Mouse (Mus musculus) lung, postnatal 4 days (tissue): ENCODE measurements around the gene Ifitm1.
"Not testable (repeated sequence)": the region's sequence is repeated elsewhere in the genome, so short reads cannot be mapped to it uniquely, and the experiment has no call there.

Experiments used
- DNase-seq, 2 experiments: peaks; one replicate each; pipeline ENCODE4 v3.0.0; 2021

The Ifitm1 gene

GRCm38 (mm10) chr7:140951051-140951450 lies 16.0 kb upstream of the Ifitm1 start:
- peak; percentile 61 to 79 for DNase-seq

GRCm38 (mm10) chr7:140951765-140952164 lies 15.3 kb upstream of the Ifitm1 start:
- DNase-seq = no peak

GRCm38 (mm10) chr7:140952441-140952840 lies 14.6 kb upstream of the Ifitm1 start:
- DNase-seq = no peak

- no peak for DNase-seq
Measured at GRCm38 (mm10) chr7:140953133-140953532, 13.9 kb upstream of the Ifitm1 start.

GRCm38 (mm10) chr7:140953800-140954732 lies 13.0 kb upstream of the Ifitm1 start:
- DNase-seq = peak in 1 of 2 experiments; percentile 39

- peak in 1 of 2 experiments; percentile 21 for DNase-seq
Measured at GRCm38 (mm10) chr7:140954733-140955071, 12.3 kb upstream of the Ifitm1 start.

- DNase-seq = peak in 1 of 2 experiments; percentile 41
Measured at GRCm38 (mm10) chr7:140955342-140955741, 11.7 kb upstream of the Ifitm1 start.

GRCm38 (mm10) chr7:140955758-140956555 lies 11.1 kb upstream of the Ifitm1 start, which contains the start of the genes Gm45717 and Ifitm2:
Gene Gm45717, minus strand, starts transcription at chr7:140955937.
Gene Ifitm2, minus strand, starts transcription at chr7:140955987.
- DNase-seq = peak; percentile 84 to 86

- DNase-seq = no peak
Measured at GRCm38 (mm10) chr7:140956556-140956869, 10.5 kb upstream of the Ifitm1 start.

- DNase-seq = peak in 1 of 2 experiments; percentile 68
Measured at GRCm38 (mm10) chr7:140959181-140959901, 7.7 kb upstream of the Ifitm1 start.

- no peak for DNase-seq
Measured at GRCm38 (mm10) chr7:140960026-140960425, 7.0 kb upstream of the Ifitm1 start.

GRCm38 (mm10) chr7:140961416-140961815 lies 5.6 kb upstream of the Ifitm1 start:
- DNase-seq = no peak

GRCm38 (mm10) chr7:140962733-140963132 lies 4.3 kb upstream of the Ifitm1 start:
- no peak for DNase-seq

- no peak for DNase-seq
Measured at GRCm38 (mm10) chr7:140967862-140968591, 1.0 kb downstream of the Ifitm1 start.

GRCm38 (mm10) chr7:140968710-140969109 lies 1.7 kb downstream of the Ifitm1 start:
- DNase-seq = not testable (repeated sequence)

GRCm38 (mm10) chr7:140970931-140971330 lies 3.9 kb downstream of the Ifitm1 start:
- no peak for DNase-seq

- DNase-seq = peak; percentile 47 to 70
Measured at GRCm38 (mm10) chr7:140971479-140972171, 4.6 kb downstream of the Ifitm1 start.

- DNase-seq = no peak
Measured at GRCm38 (mm10) chr7:140973396-140974165, 6.6 kb downstream of the Ifitm1 start.

GRCm38 (mm10) chr7:140974940-140975339 lies 7.9 kb downstream of the Ifitm1 start:
- no peak for DNase-seq

GRCm38 (mm10) chr7:140975465-140975864 lies 8.4 kb downstream of the Ifitm1 start:
- DNase-seq = no peak

- DNase-seq = not testable (repeated sequence)
Measured at GRCm38 (mm10) chr7:140976720-140977119, 9.7 kb downstream of the Ifitm1 start.
